Mouse (Mus musculus): ENCODE results near the gene Slc9b2. TPM values are rescaled to one million over a fixed set of nuclear protein-coding genes. Genes with fewer than 3 reads are reported as not detected.
A peak's percentile ranks its signal among the peaks of the same experiment; 100 is the strongest.

The Slc9b2 gene
- total RNA-seq, 1 experiment: 5.2 TPM

- H3K4me3 ChIP-seq (ENCODE audit: insufficient read depth in 1 of 2, low read depth in 1 of 2, low read length in 2 of 2, poor library complexity in 1 of 2, severe bottlenecking in 1 of 2): no peak overlapping the region
- in situ Hi-C loops (cut with MboI; ENCODE audit: low sequenced_read_pairs in 2 of 2, unreplicated experiment in 2 of 2): no loop called here
- H3K36me3 ChIP-seq (ENCODE audit: control insufficient read depth, insufficient read depth, low read length, poor library complexity, severe bottlenecking): peaks cover 38% of the 10 kb centered on the region
- H3K9me3 ChIP-seq (ENCODE audit: control insufficient read depth, insufficient read depth, low read depth, low read length): no peaks in the 10 kb centered on the region
- TF ChIP-seq HCFC1 (IDR thresholded peaks at IDR 0.05; ENCODE audit: borderline replicate concordance, insufficient read depth, low read length) (no peak), ZC3H11A (IDR thresholded peaks at IDR 0.05; ENCODE audit: borderline replicate concordance, low read depth, low read length) (no peak), ZNF384 (IDR thresholded peaks at IDR 0.05; ENCODE audit: low read depth, low read length) (no peak)
- H3K27ac ChIP-seq (ENCODE audit: insufficient read depth, low read depth, low read length, poor library complexity, severe bottlenecking): no peak overlapping the region
- no peak overlapping the region for H3K9ac ChIP-seq (ENCODE audit: insufficient read depth, low read depth, low read length, poor library complexity, severe bottlenecking)
- no peaks in the 10 kb centered on the region for H3K4me1 ChIP-seq (ENCODE audit: control insufficient read depth in 2 of 2, insufficient read depth in 2 of 2, low read length in 2 of 2, poor library complexity in 1 of 2)
- no peak for DNase-seq (ENCODE audit: low read depth, low spot score)
Observed at GRCm38 (mm10) chr3:135269391-135269990, 38.0 kb upstream of the Slc9b2 start.

- in situ Hi-C loops (cut with MboI; ENCODE audit: low sequenced_read_pairs in 2 of 2, unreplicated experiment in 2 of 2): no loop called here
- no peak for DNase-seq (ENCODE audit: low read depth, low spot score)
- no peaks in the 10 kb centered on the region for H3K4me1 ChIP-seq (ENCODE audit: control insufficient read depth in 2 of 2, insufficient read depth in 2 of 2, low read length in 2 of 2, poor library complexity in 1 of 2)
- no peak overlapping the region for H3K4me3 ChIP-seq (ENCODE audit: insufficient read depth in 1 of 2, low read depth in 1 of 2, low read length in 2 of 2, poor library complexity in 1 of 2, severe bottlenecking in 1 of 2)
- peaks cover 31% of the 10 kb centered on the region for H3K36me3 ChIP-seq (ENCODE audit: control insufficient read depth, insufficient read depth, low read length, poor library complexity, severe bottlenecking)
- no peak overlapping the region for H3K27ac ChIP-seq (ENCODE audit: insufficient read depth, low read depth, low read length, poor library complexity, severe bottlenecking)
- TF ChIP-seq HCFC1 (IDR thresholded peaks at IDR 0.05; ENCODE audit: borderline replicate concordance, insufficient read depth, low read length) (no peak), ZC3H11A (IDR thresholded peaks at IDR 0.05; ENCODE audit: borderline replicate concordance, low read depth, low read length) (no peak), CHD2 (IDR thresholded peaks at IDR 0.05; ENCODE audit: low read depth, low read length) (no peak), ZNF384 (IDR thresholded peaks at IDR 0.05; ENCODE audit: low read depth, low read length) (no peak), MAFK (IDR thresholded peaks at IDR 0.05; ENCODE audit: insufficient read depth, low read depth, low read length) (no peak)
- no peaks in the 10 kb centered on the region for H3K9me3 ChIP-seq (ENCODE audit: control insufficient read depth, insufficient read depth, low read depth, low read length)
- H3K9ac ChIP-seq (ENCODE audit: insufficient read depth, low read depth, low read length, poor library complexity, severe bottlenecking): peak overlapping the region; percentile 51; the same call in 1 of the 2 replicates
Observed at GRCm38 (mm10) chr3:135272627-135273026, 34.9 kb upstream of the Slc9b2 start.

GRCm38 (mm10) chr3:135273047-135273446, 34.5 kb upstream of the Slc9b2 start:
- no peaks in the 10 kb centered on the region for H3K9me3 ChIP-seq (ENCODE audit: control insufficient read depth, insufficient read depth, low read depth, low read length)
- peaks cover 31% of the 10 kb centered on the region for H3K36me3 ChIP-seq (ENCODE audit: control insufficient read depth, insufficient read depth, low read length, poor library complexity, severe bottlenecking)
- no peaks in the 10 kb centered on the region for H3K4me1 ChIP-seq (ENCODE audit: control insufficient read depth in 2 of 2, insufficient read depth in 2 of 2, low read length in 2 of 2, poor library complexity in 1 of 2)
- no peak overlapping the region for H3K9ac ChIP-seq (ENCODE audit: insufficient read depth, low read depth, low read length, poor library complexity, severe bottlenecking)
- H3K4me3 ChIP-seq (ENCODE audit: insufficient read depth in 1 of 2, low read depth in 1 of 2, low read length in 2 of 2, poor library complexity in 1 of 2, severe bottlenecking in 1 of 2): no peak overlapping the region
- no peak overlapping the region for H3K27ac ChIP-seq (ENCODE audit: insufficient read depth, low read depth, low read length, poor library complexity, severe bottlenecking)
- DNase-seq (ENCODE audit: low read depth, low spot score): no peak
- in situ Hi-C loops (cut with MboI; ENCODE audit: low sequenced_read_pairs in 2 of 2, unreplicated experiment in 2 of 2): no loop called here
- TF ChIP-seq HCFC1 (IDR thresholded peaks at IDR 0.05; ENCODE audit: borderline replicate concordance, insufficient read depth, low read length) (no peak), ZC3H11A (IDR thresholded peaks at IDR 0.05; ENCODE audit: borderline replicate concordance, low read depth, low read length) (no peak), MAFK (IDR thresholded peaks at IDR 0.05; ENCODE audit: insufficient read depth, low read depth, low read length) (no peak)

- Histone ChIP-seq H3K4me1 (ENCODE audit: control insufficient read depth in 2 of 2, insufficient read depth in 2 of 2, low read length in 2 of 2, poor library complexity in 1 of 2) (peaks cover 0 to 6% of the 10 kb centered on the region in 2 experiments; a peak in 1 of 4 replicates), H3K4me3 (ENCODE audit: insufficient read depth in 1 of 2, low read depth in 1 of 2, low read length in 2 of 2, poor library complexity in 1 of 2, severe bottlenecking in 1 of 2) (no peak overlapping the region), H3K9ac (ENCODE audit: insufficient read depth, low read depth, low read length, poor library complexity, severe bottlenecking) (no peak overlapping the region), H3K36me3 (ENCODE audit: control insufficient read depth, insufficient read depth, low read length, poor library complexity, severe bottlenecking) (no peaks in the 10 kb centered on the region), H3K9me3 (ENCODE audit: control insufficient read depth, insufficient read depth, low read depth, low read length) (no peaks in the 10 kb centered on the region), H3K27ac (ENCODE audit: insufficient read depth, low read depth, low read length, poor library complexity, severe bottlenecking) (no peak overlapping the region)
- no peak for DNase-seq (ENCODE audit: low read depth, low spot score)
- in situ Hi-C loops (cut with MboI; ENCODE audit: low sequenced_read_pairs in 2 of 2, unreplicated experiment in 2 of 2): loop anchor here (10.0 to 25.0 kb wide), 2 partner anchors 455 to 457 kb away; no protein-coding TSS in a partner anchor
- TF ChIP-seq ZNF384 (IDR thresholded peaks at IDR 0.05; ENCODE audit: low read depth, low read length) (no peak), HCFC1 (IDR thresholded peaks at IDR 0.05; ENCODE audit: borderline replicate concordance, insufficient read depth, low read length) (no peak), CHD2 (IDR thresholded peaks at IDR 0.05; ENCODE audit: low read depth, low read length) (no peak), ZC3H11A (IDR thresholded peaks at IDR 0.05; ENCODE audit: borderline replicate concordance, low read depth, low read length) (no peak), MAFK (IDR thresholded peaks at IDR 0.05; ENCODE audit: insufficient read depth, low read depth, low read length) (no peak)
Observed at GRCm38 (mm10) chr3:135280160-135280559, 27.3 kb upstream of the Slc9b2 start.
